ENCODE assay signal across 9 mouse cellular contexts in genomic region chr1:195018089-195018999, GRCm38 (mm10).
A peak's percentile ranks its signal among the peaks of the same experiment; 100 is the strongest.
DNase-seq lines count a peak whose midpoint lies in the region; ATAC-seq and TF ChIP-seq lines count a peak whose summit lies in the region.
"Had no signal": no experiment of that assay in that cellular context is flagged by ENCODE, and none has a peak within 500 bp of the region (broad histone marks: within the 10 kb centered on the region; RNA-seq: fewer than 3 reads in every experiment).

No protein-coding gene starts in this region.

- ATAC-seq in forebrain, embryonic 11.5 days (replicated peaks; ENCODE audit: low FRiP score): peak; percentile 63
- peak; percentile 61; the same call in 1 of the 2 replicates for ATAC-seq in forebrain, embryonic 14.5 days
- ATAC-seq in midbrain, embryonic 16.5 days: peak; percentile 47; the same call in 1 of the 2 replicates

- no peaks in the 10 kb centered on the region for H3K9me3 ChIP-seq in forebrain, embryonic 11.5 days (ENCODE audit: control insufficient read depth, low read length)
- no peaks in the 10 kb centered on the region for H3K9me3 ChIP-seq in forebrain, embryonic 10.5 days
- no peaks in the 10 kb centered on the region for H3K9me3 ChIP-seq in forebrain, embryonic 14.5 days (replicated peaks; ENCODE audit: control insufficient read depth, low read length)
- no peaks in the 10 kb centered on the region for H3K9me3 ChIP-seq in midbrain, embryonic 16.5 days (replicated peaks; ENCODE audit: control insufficient read depth, low read length, poor library complexity, severe bottlenecking)

- H3K27me3 ChIP-seq in forebrain, embryonic 11.5 days (ENCODE audit: control insufficient read depth, insufficient read depth, low read length): no peaks in the 10 kb centered on the region
- H3K27me3 ChIP-seq in forebrain, embryonic 10.5 days (ENCODE audit: poor library complexity, severe bottlenecking): no peaks in the 10 kb centered on the region
- H3K27me3 ChIP-seq in forebrain, embryonic 14.5 days (replicated peaks; ENCODE audit: control insufficient read depth, insufficient read depth, low read length): no peaks in the 10 kb centered on the region
- H3K27me3 ChIP-seq in midbrain, embryonic 16.5 days (ENCODE audit: control insufficient read depth, insufficient read depth, low read depth, low read length): no peaks in the 10 kb centered on the region
- H3K27me3 ChIP-seq in thymus, adult 2 months (ENCODE audit: control insufficient read depth, insufficient read depth, low read length): no peaks in the 10 kb centered on the region

- DNase-seq in forebrain, embryonic 11.5 days (ENCODE audit: low spot score): no peak
- DNase-seq in forebrain, embryonic 10.5 days (ENCODE audit: extremely low spot score, low spot score): no peak
- peak; percentile 92 for DNase-seq in adrenal gland, adult 2 months
- DNase-seq in forebrain, embryonic 14.5 days (ENCODE audit: low spot score): peak; percentile 49
- peak; percentile 95 for DNase-seq in kidney, adult 18-20 months
- DNase-seq in left cerebral cortex, postnatal 10 days (ENCODE audit: extremely low spot score in 1 of 2, low spot score in 2 of 2): peak; percentile 59 to 75
- no peak for DNase-seq in thymus, adult 2 months

- no peaks in the 10 kb centered on the region for H3K4me1 ChIP-seq in forebrain, embryonic 11.5 days (replicated peaks; ENCODE audit: control insufficient read depth, insufficient read depth, low read length)
- H3K4me1 ChIP-seq in forebrain, embryonic 10.5 days: peaks cover 5% of the 10 kb centered on the region; the same call in 1 of the 2 replicates
- H3K4me1 ChIP-seq in forebrain, embryonic 14.5 days (ENCODE audit: control insufficient read depth, insufficient read depth, low read length): no peaks in the 10 kb centered on the region
- peaks cover 12% of the 10 kb centered on the region for H3K4me1 ChIP-seq in midbrain, embryonic 16.5 days (ENCODE audit: control insufficient read depth, insufficient read depth, low read length)
- H3K4me1 ChIP-seq in thymus, adult 2 months (replicated peaks; ENCODE audit: control insufficient read depth, insufficient read depth, low read length): no peaks in the 10 kb centered on the region

- no peak for TF ChIP-seq CTCF in thymus, adult 2 months (IDR thresholded peaks at IDR 0.05; ENCODE audit: borderline replicate concordance, control insufficient read depth, extremely low read depth, insufficient read depth, low read length, poor library complexity)

- no peak for TF ChIP-seq POLR2A in thymus, adult 2 months (IDR thresholded peaks at IDR 0.05; ENCODE audit: control insufficient read depth, extremely low read depth, insufficient read depth, low read length, poor library complexity)

- H3K36me3 ChIP-seq in forebrain, embryonic 11.5 days (ENCODE audit: control insufficient read depth, insufficient read depth, low read length): no peaks in the 10 kb centered on the region
- no peaks in the 10 kb centered on the region for H3K36me3 ChIP-seq in forebrain, embryonic 10.5 days (replicated peaks)
- no peaks in the 10 kb centered on the region for H3K36me3 ChIP-seq in forebrain, embryonic 14.5 days (ENCODE audit: control insufficient read depth, insufficient read depth, low read length)
- no peaks in the 10 kb centered on the region for H3K36me3 ChIP-seq in midbrain, embryonic 16.5 days (ENCODE audit: control insufficient read depth, insufficient read depth, low read length)
- H3K36me3 ChIP-seq in thymus, adult 2 months (ENCODE audit: control insufficient read depth, insufficient read depth, low read length): no peaks in the 10 kb centered on the region

- H3K4me3 ChIP-seq in forebrain, embryonic 11.5 days (ENCODE audit: low read depth, low read length): no peak overlapping the region
- H3K4me3 ChIP-seq in forebrain, embryonic 10.5 days: no peak overlapping the region
- H3K4me3 ChIP-seq in forebrain, embryonic 14.5 days (ENCODE audit: low read depth, low read length): no peak overlapping the region
- no peak overlapping the region for H3K4me3 ChIP-seq in midbrain, embryonic 16.5 days (ENCODE audit: low read depth, low read length)
- H3K4me3 ChIP-seq in thymus, adult 2 months (ENCODE audit: control insufficient read depth, insufficient read depth, low read length): no peak overlapping the region
- H3K4me3 ChIP-seq: myocyte had no signal

- WGBS in forebrain, embryonic 11.5 days: 85% methylated on average over 9 of the region's 9 CpGs
- 91% methylated on average over 9 of the region's 9 CpGs for WGBS in forebrain, embryonic 10.5 days
- WGBS in forebrain, embryonic 14.5 days: 80% methylated on average over 9 of the region's 9 CpGs
- 85% methylated on average over 9 of the region's 9 CpGs for WGBS in midbrain, embryonic 16.5 days
- 94% methylated on average over 9 of the region's 9 CpGs for WGBS in thymus, adult 2 months

- no peak overlapping the region for H3K9ac ChIP-seq in forebrain, embryonic 11.5 days (ENCODE audit: low read length)
- H3K9ac ChIP-seq in forebrain, embryonic 14.5 days (ENCODE audit: low read length): no peak overlapping the region
- no peak overlapping the region for H3K9ac ChIP-seq in midbrain, embryonic 16.5 days (ENCODE audit: low read depth, low read length)

- H3K27ac ChIP-seq in forebrain, embryonic 11.5 days (ENCODE audit: low read depth, low read length): no peak overlapping the region
- no peak overlapping the region for H3K27ac ChIP-seq in forebrain, embryonic 10.5 days
- no peak overlapping the region for H3K27ac ChIP-seq in forebrain, embryonic 14.5 days (ENCODE audit: low read depth, low read length)
- H3K27ac ChIP-seq in midbrain, embryonic 16.5 days (ENCODE audit: low read length): 0 out of 2 replicates have a peak overlapping the region, but pooled peaks have one; percentile 40
- no peak overlapping the region for H3K27ac ChIP-seq in thymus, adult 2 months (ENCODE audit: control insufficient read depth, insufficient read depth, low read length)

- intact Hi-C loops in left cerebral cortex, postnatal 10 days (cut with DNase I): no loop called here

- H3K4me2 ChIP-seq in forebrain, embryonic 11.5 days (ENCODE audit: low read depth, low read length, severe bottlenecking): no peak overlapping the region
- H3K4me2 ChIP-seq in forebrain, embryonic 14.5 days (ENCODE audit: low read length): no peak overlapping the region
- H3K4me2 ChIP-seq in midbrain, embryonic 16.5 days (ENCODE audit: low read length): peak overlapping the region; percentile 23

Comparison
In these comparisons a context has a peak if more than half of its experiments do, and no peak if none do; other contexts are left out.
1. DNase-seq: peak in adrenal gland, adult 2 months (single experiment), forebrain, embryonic 14.5 days (single experiment), kidney, adult 18-20 months (single experiment) and left cerebral cortex, postnatal 10 days (2 of 2); none in forebrain, embryonic 11.5 days (single experiment), forebrain, embryonic 10.5 days (single experiment) and thymus, adult 2 months (single experiment).
2. Peak in every context shown above with its lines, with median percentiles within 50 percentile points of each other: ATAC-seq.